Mouse (Mus musculus) CH12.LX (cell line): ENCODE measurements around the gene Gm21969. TPM values are rescaled to one million over a fixed set of nuclear protein-coding genes. Genes with fewer than 3 reads are reported as not detected.
A peak's percentile ranks its signal among the peaks of the same experiment; 100 is the strongest.

ENCODE experiments used
- DNase-seq: peaks from one replicate; pipeline ENCODE4 v3.0.0-alpha.2; 2013; ENCODE audit errors: extremely low read depth
- H3K27ac ChIP-seq: 2 replicates; pipeline ENCODE4 v1.5.1; 2012; ENCODE audit warnings: low read depth, mild to moderate bottlenecking, control low read depth, moderate library complexity; ENCODE audit not compliant: insufficient read depth
- H3K27me3 ChIP-seq: replicated peaks from 2 replicates; pipeline ENCODE3; 2012; ENCODE audit warnings: inconsistent platforms
- H3K36me3 ChIP-seq, 2 experiments: replicated peaks in 1 of 2; 2 replicates each; pipeline versions ENCODE3 to v1.6.1; 2012; ENCODE audit warnings: inconsistent platforms in 1 of 2, low read length in 1 of 2, mild to moderate bottlenecking in 1 of 2, mixed read lengths in 1 of 2, moderate library complexity in 1 of 2; ENCODE audit not compliant: control insufficient read depth in 1 of 2, insufficient read depth in 1 of 2
- H3K4me1 ChIP-seq, 2 experiments: 2 replicates each; pipeline ENCODE4 v1.6.1; 2012; ENCODE audit warnings: inconsistent platforms in 1 of 2, moderate library complexity in 1 of 2; ENCODE audit not compliant: insufficient read depth in 2 of 2, control insufficient read depth in 1 of 2
- H3K4me2 ChIP-seq: 2 replicates; pipeline ENCODE4 v1.6.1; 2012; ENCODE audit warnings: low read depth, mild to moderate bottlenecking, control low read depth; ENCODE audit not compliant: poor library complexity, insufficient read depth, severe bottlenecking
- H3K4me3 ChIP-seq, 3 experiments: fragments of 150-350 bp in 1 of 3; sonication (generic) in 1 of 3; replicated peaks in 1 of 3; 2 replicates each; pipeline versions ENCODE3 to v1.5.1; 2011 to 2012; ENCODE audit warnings: low read depth in 2 of 3, low read length in 2 of 3, mild to moderate bottlenecking in 2 of 3, moderate library complexity in 2 of 3, control low read depth in 1 of 3, improper control_type of control experiment in 1 of 3, inconsistent platforms in 1 of 3, mixed read lengths in 1 of 3; ENCODE audit not compliant: poor library complexity in 1 of 3
- H3K79me2 ChIP-seq: replicated peaks from 2 replicates; pipeline ENCODE4 v1.6.1; 2012; ENCODE audit warnings: mild to moderate bottlenecking, moderate library complexity; ENCODE audit not compliant: control insufficient read depth, poor library complexity, insufficient read depth, severe bottlenecking; ENCODE audit errors: extremely low read depth
- H3K9ac ChIP-seq: 2 replicates; pipeline ENCODE4 v1.6.1; 2012; ENCODE audit warnings: low read depth, mild to moderate bottlenecking, control low read depth, moderate library complexity; ENCODE audit not compliant: insufficient read depth
- H3K9me3 ChIP-seq: replicated peaks from 2 replicates; pipeline ENCODE3; 2012; ENCODE audit warnings: low read length, inconsistent platforms, mixed read lengths
- CHD1 ChIP-seq: IDR thresholded peaks from 2 replicates; pipeline ENCODE4 v1.6.1; 2012; ENCODE audit warnings: low read depth, low read length, improper control_type of control experiment, inconsistent platforms
- CTCF ChIP-seq, 2 experiments: IDR thresholded peaks in 1 of 2; conservative IDR thresholded peaks in 1 of 2; 2 replicates each; pipeline ENCODE4 v1.5.1; 2011 to 2012; ENCODE audit warnings: low read depth in 2 of 2, low read length in 2 of 2, improper control_type of control experiment in 1 of 2, inconsistent platforms in 1 of 2, mild to moderate bottlenecking in 1 of 2, moderate library complexity in 1 of 2
- ELF1 ChIP-seq: IDR thresholded peaks from 2 replicates; pipeline ENCODE4 v1.6.1; 2014; ENCODE audit warnings: low read depth, mild to moderate bottlenecking, inconsistent platforms, low read length, improper control_type of control experiment
- EP300 ChIP-seq: IDR thresholded peaks from 2 replicates; pipeline ENCODE4 v1.6.1; 2011; ENCODE audit warnings: low read length, improper control_type of control experiment
- GABPA ChIP-seq: IDR thresholded peaks from 2 replicates; pipeline ENCODE4 v1.6.1; 2012; ENCODE audit warnings: low read depth, low read length, improper control_type of control experiment, inconsistent platforms; ENCODE audit not compliant: insufficient replicate concordance
- IRF4 ChIP-seq: IDR thresholded peaks from 2 replicates; pipeline ENCODE4 v1.6.1; 2014; ENCODE audit warnings: low read depth, mild to moderate bottlenecking, inconsistent platforms, low read length, improper control_type of control experiment
- JUN ChIP-seq: IDR thresholded peaks from 2 replicates; pipeline ENCODE4 v1.6.1; 2011; ENCODE audit warnings: low read depth, mild to moderate bottlenecking, low read length, improper control_type of control experiment, moderate library complexity; ENCODE audit not compliant: insufficient read depth
- JUND ChIP-seq: conservative IDR thresholded peaks from 2 replicates; pipeline ENCODE4 v1.6.1; 2011; ENCODE audit warnings: low read depth, low read length, improper control_type of control experiment
- MAFK ChIP-seq: IDR thresholded peaks from 2 replicates; pipeline ENCODE4 v1.6.1; 2011; ENCODE audit warnings: low read length, improper control_type of control experiment; ENCODE audit not compliant: insufficient replicate concordance
- MAX ChIP-seq: IDR thresholded peaks from 2 replicates; pipeline ENCODE4 v1.6.1; 2011; ENCODE audit warnings: low read length, improper control_type of control experiment
- MEF2A ChIP-seq: IDR thresholded peaks from 2 replicates; pipeline ENCODE4 v1.6.1; 2014; ENCODE audit warnings: low read depth, mild to moderate bottlenecking, inconsistent platforms, low read length, improper control_type of control experiment, borderline replicate concordance
- MXI1 ChIP-seq: IDR thresholded peaks from 2 replicates; pipeline ENCODE4 v1.6.1; 2011; ENCODE audit warnings: mild to moderate bottlenecking, low read depth, low read length, improper control_type of control experiment
- MYC ChIP-seq: IDR thresholded peaks from 2 replicates; pipeline ENCODE4 v1.6.1; 2011; ENCODE audit warnings: low read depth, mild to moderate bottlenecking, improper control_type of control experiment, low read length
- NELFE ChIP-seq: IDR thresholded peaks from 2 replicates; pipeline ENCODE4 v1.6.1; 2011; ENCODE audit warnings: low read depth, low read length, improper control_type of control experiment
- NRF1 ChIP-seq: IDR thresholded peaks from 2 replicates; pipeline ENCODE4 v1.6.1; 2014; ENCODE audit warnings: low read depth, mild to moderate bottlenecking, inconsistent platforms, low read length, improper control_type of control experiment, moderate library complexity
- POLR2A ChIP-seq: IDR thresholded peaks from 2 replicates; pipeline ENCODE4 v1.6.1; 2011; ENCODE audit warnings: low read depth, mild to moderate bottlenecking, improper control_type of control experiment, low read length
- POLR2AphosphoS2 ChIP-seq: IDR thresholded peaks from 2 replicates; pipeline ENCODE4 v1.6.1; 2011; ENCODE audit warnings: low read depth, low read length, improper control_type of control experiment
- SIN3A ChIP-seq: IDR thresholded peaks from 2 replicates; pipeline ENCODE4 v1.6.1; 2012; ENCODE audit warnings: low read length, improper control_type of control experiment, inconsistent platforms
- SMC3 ChIP-seq: IDR thresholded peaks from 2 replicates; pipeline ENCODE4 v1.6.1; 2011; ENCODE audit warnings: low read depth, low read length, improper control_type of control experiment
- TBP ChIP-seq: conservative IDR thresholded peaks from 2 replicates; pipeline ENCODE4 v1.6.1; 2011; ENCODE audit warnings: low read depth, low read length, improper control_type of control experiment
- TCF12 ChIP-seq: IDR thresholded peaks from 2 replicates; pipeline ENCODE4 v1.6.1; 2014; ENCODE audit warnings: low read depth, mild to moderate bottlenecking, inconsistent platforms, low read length, improper control_type of control experiment
- USF1 ChIP-seq: IDR thresholded peaks from 2 replicates; pipeline ENCODE4 v1.6.1; 2014; ENCODE audit warnings: low read depth, mild to moderate bottlenecking, inconsistent platforms, low read length, improper control_type of control experiment
- USF2 ChIP-seq: conservative IDR thresholded peaks from 2 replicates; pipeline ENCODE4 v1.6.1; 2011; ENCODE audit warnings: low read depth, low read length, improper control_type of control experiment
- ZMIZ1 ChIP-seq: IDR thresholded peaks from 2 replicates; pipeline ENCODE4 v1.6.1; 2012; ENCODE audit warnings: low read depth, mild to moderate bottlenecking, inconsistent platforms, low read length, improper control_type of control experiment
- dilution Hi-C: fragments of 300-500 bp; cut with MboI; formaldehyde crosslinking; loops from 2 replicates; pipeline ENCODE4 v1.14.3; 2020; ENCODE audit warnings: low sequenced_read_pairs; ENCODE audit not compliant: extremely low pct_unique_long_range_greater_than_20kb, extremely low pct_ligation_motif_present
- in situ Hi-C: fragments of 300-500 bp; cut with MboI; formaldehyde crosslinking; loops from 3 replicates; pipeline ENCODE4 v1.14.3; 2019; ENCODE audit warnings: low sequenced_read_pairs, low pct_ligation_motif_present, low pct_unique_long_range_greater_than_20kb, mixed read lengths
- polyA plus RNA-seq: library from polyadenylated mRNA; unstranded; fragments of >175 nt; gene quantifications from 2 replicates; pipeline ENCODE4 v1.2.1, GENCODE M21; 2012; ENCODE audit warnings: low read depth; ENCODE audit not compliant: insufficient read length
- total RNA-seq, 2 experiments: library from RNA; depleted of rRNA; stranded (reverse); fragments of 300-350 nt in 1 of 2; fragments of >200 nt in 1 of 2; gene quantifications; 2 replicates each; pipeline ENCODE4 v1.2.3; 2012 to 2014

The Gm21969 gene
- total and polyA plus RNA-seq, 3 experiments: not detected

DNA sequence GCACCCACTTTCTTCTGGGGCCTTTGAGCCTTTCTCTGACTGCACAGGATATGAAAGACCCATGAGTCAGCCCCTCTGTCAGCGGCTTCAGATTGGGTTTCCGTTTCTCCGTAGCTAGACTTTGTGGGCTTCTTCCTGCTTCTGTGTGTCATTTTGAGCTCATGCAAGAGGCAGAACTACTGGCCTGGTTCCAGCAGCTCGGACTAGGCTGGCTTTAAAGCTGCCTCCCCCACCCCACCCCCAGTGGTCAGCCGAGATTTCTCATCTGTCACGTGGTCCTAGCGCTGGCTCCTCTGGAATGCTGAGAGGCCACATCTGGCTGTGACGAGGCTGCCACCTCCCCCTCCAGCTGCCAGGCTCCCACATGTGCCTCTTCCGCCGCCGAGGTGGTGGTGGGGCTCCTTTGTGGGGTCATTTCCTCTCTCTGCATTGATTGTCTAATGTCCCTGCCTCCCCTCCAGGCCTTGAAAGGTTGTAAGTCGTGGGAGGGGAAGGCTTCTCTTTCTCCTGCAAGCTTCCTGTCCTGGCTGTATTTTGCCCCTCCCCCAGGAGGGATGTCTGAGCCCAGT is 4.0 kb upstream of the Gm21969 start (continued):
- TF ChIP-seq TCF12 (peak; percentile 74), ELF1 (peak; percentile 80), JUND (no peak), EP300 (peak; percentile 49; the same call in 1 of the 2 replicates), POLR2AphosphoS2 (no peak), CHD1 (no peak), USF1 (peak; percentile 82), SIN3A (peak; percentile 77), MXI1 (peak; percentile 69), MAFK (no peak), SMC3 (no peak), ZMIZ1 (peak; percentile 19; the same call in 1 of the 2 replicates), USF2 (peak; percentile 66), NRF1 (no peak), MEF2A (no peak), MYC (0 out of 2 replicates have a peak, but pooled peaks have one; percentile 42)

DNA sequence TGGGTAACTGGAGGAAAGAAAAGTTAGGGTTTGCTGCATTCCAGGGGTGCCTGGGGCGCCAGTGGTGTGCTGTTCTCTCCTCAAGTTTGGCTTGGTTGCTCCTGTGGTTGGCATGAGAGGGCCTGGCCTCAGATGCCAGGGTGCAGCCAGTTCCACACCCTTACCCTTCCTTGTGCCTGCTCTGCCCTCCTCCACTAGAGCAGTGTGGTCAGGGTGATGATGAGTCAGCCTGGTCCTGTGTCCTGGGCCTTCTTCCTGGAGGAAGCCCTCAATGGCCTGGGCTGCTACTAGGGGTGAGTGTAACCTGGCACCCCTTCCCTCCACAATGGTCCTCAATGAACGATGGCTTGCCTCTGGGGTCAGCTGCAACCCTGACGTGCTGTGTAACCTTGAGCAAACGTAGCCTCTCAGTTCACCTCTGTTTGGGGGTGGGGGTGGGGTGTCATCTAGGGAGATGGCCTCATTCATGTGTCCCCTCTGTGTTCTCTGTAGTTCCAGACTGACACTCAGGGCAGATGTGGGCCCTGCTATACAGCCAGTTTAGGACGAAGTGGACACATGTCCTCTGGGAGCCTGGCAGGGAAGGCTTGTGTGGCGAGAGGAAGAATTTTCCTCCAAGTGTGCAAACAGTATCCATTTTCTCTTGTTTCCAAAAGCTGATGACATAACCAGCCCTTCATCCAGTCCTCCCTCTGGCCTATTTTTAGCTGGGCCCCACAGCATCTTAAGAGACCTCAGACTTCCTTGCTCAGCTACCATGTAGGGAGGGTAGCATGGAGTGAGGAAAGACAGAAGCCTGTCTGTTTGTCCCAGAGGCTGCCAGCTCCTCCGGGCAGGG is 1.2 kb upstream of the Gm21969 start:
- H3K9ac ChIP-seq: no peak overlapping the region
- in situ Hi-C loops: no loop called here
- DNase-seq: no peak
- dilution Hi-C loops: no loop called here
- H3K36me3 ChIP-seq: no peaks in the 10 kb centered on the region
- H3K9me3 ChIP-seq: no peaks in the 10 kb centered on the region
- H3K4me1 ChIP-seq: peaks cover 16 to 31% of the 10 kb centered on the region in 2 experiments
- TF ChIP-seq TCF12: no peak
- H3K27me3 ChIP-seq: peaks cover 28% of the 10 kb centered on the region
- H3K4me3 ChIP-seq: no peak overlapping the region
- H3K27ac ChIP-seq: no peak overlapping the region
- H3K79me2 ChIP-seq: no peaks in the 10 kb centered on the region
- H3K4me2 ChIP-seq: no peak overlapping the region

DNA sequence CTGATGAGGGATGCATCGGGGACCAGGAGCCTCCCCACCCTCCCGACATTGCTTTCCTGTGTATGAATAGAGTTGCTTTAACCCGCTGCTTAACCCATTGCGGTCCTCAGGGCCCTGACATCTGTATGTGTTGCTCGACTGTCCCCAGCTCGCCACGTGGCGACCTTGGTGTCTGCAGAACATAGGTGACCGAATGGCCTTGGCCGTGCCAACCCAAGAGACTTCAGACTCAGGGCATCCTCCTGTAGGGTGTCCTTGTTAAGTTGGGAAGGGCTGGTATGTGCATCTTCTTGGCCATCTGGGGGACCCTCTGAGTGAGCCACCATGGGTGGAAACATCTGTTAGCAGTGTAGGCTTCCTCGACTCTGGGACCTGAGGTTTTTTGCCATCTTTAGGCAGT is 2.2 kb downstream of the Gm21969 start:
- Histone ChIP-seq H3K9me3 (no peaks in the 10 kb centered on the region), H3K79me2 (no peaks in the 10 kb centered on the region), H3K27me3 (peaks cover 33% of the 10 kb centered on the region), H3K4me1 (peaks cover 3 to 8% of the 10 kb centered on the region in 2 experiments; a peak in 1 of 4 replicates), H3K27ac (no peak overlapping the region), H3K4me2 (no peak overlapping the region), H3K9ac (no peak overlapping the region), H3K4me3 (no peak overlapping the region), H3K36me3 (no peaks in the 10 kb centered on the region)
- dilution Hi-C loops (no loop called here), in situ Hi-C loops (no loop called here)
- no peak for DNase-seq
- no peak for TF ChIP-seq GABPA
- TF ChIP-seq JUND: no peak
- TF ChIP-seq MEF2A: no peak
- TF ChIP-seq MAX: no peak
- TF ChIP-seq JUN: no peak
- no peak for TF ChIP-seq CTCF (conservative IDR thresholded peaks at IDR 0.05 in 1 of 2, IDR thresholded peaks at IDR 0.05 in 1 of 2; ENCODE audit: low read depth in 2 of 2, low read length in 2 of 2)
- no peak for TF ChIP-seq POLR2A
- no peak for TF ChIP-seq ZMIZ1
- TF ChIP-seq TBP: no peak
- TF ChIP-seq IRF4: no peak
- TF ChIP-seq USF1: no peak
- no peak for TF ChIP-seq NELFE
- no peak for TF ChIP-seq SIN3A
